Mouse (Mus musculus): Measurements from ENCODE around the gene Gm2174.

Gene Gm2174

GRCm38 (mm10) chrX:56497241-56497640 is 49.5 kb downstream of the Gm2174 start:
- no peak for DNase-seq (ENCODE audit: low read depth in 1 of 2, low spot score in 2 of 2)

All from monocyte, adult 2 months (primary cell).